Mouse (Mus musculus) kidney, adult 2 months (tissue): ENCODE measurements around the gene Vps26a. TPM values are rescaled to one million over a fixed set of nuclear protein-coding genes. Genes with fewer than 3 reads are reported as not detected.
A peak's percentile ranks its signal among the peaks of the same experiment; 100 is the strongest.
"Not testable (repeated sequence)": the region's sequence is repeated elsewhere in the genome, so short reads cannot be mapped to it uniquely, and the experiment has no call there.

ENCODE experiments used
- DNase-seq: peaks from one replicate; pipeline ENCODE4 v3.0.0; 2021
- H3K27ac ChIP-seq: fragments of 200-500 bp; 2 replicates; pipeline ENCODE4 v1.5.1; 2012; ENCODE audit warnings: low read depth, low read length, control low read depth, inconsistent platforms; ENCODE audit not compliant: insufficient read depth
- H3K27me3 ChIP-seq: fragments of 200-500 bp; replicated peaks from 2 replicates; pipeline ENCODE4 v1.6.1; 2012; ENCODE audit warnings: mild to moderate bottlenecking, moderate library complexity, low read length, inconsistent platforms; ENCODE audit not compliant: control insufficient read depth, insufficient read depth
- H3K36me3 ChIP-seq: fragments of 200-500 bp; 2 replicates; pipeline ENCODE4 v1.6.1; 2012; ENCODE audit warnings: mild to moderate bottlenecking, moderate library complexity, low read length, inconsistent platforms; ENCODE audit not compliant: control insufficient read depth, insufficient read depth
- H3K4me1 ChIP-seq: fragments of 200-500 bp; 2 replicates; pipeline ENCODE4 v1.6.1; 2011; ENCODE audit warnings: low read length; ENCODE audit not compliant: control insufficient read depth, insufficient read depth
- H3K4me3 ChIP-seq: fragments of 200-500 bp; 2 replicates; pipeline ENCODE4 v1.5.1; 2011; ENCODE audit warnings: mild to moderate bottlenecking, low read depth, low read length, control low read depth; ENCODE audit not compliant: insufficient read depth
- CTCF ChIP-seq: fragments of 200-500 bp; conservative IDR thresholded peaks from 2 replicates; pipeline ENCODE4 v1.5.1; 2011; ENCODE audit warnings: low read depth, mild to moderate bottlenecking, control low read depth, low read length, moderate library complexity, mixed read lengths; ENCODE audit not compliant: insufficient read depth, insufficient read length
- POLR2A ChIP-seq: fragments of 200-500 bp; IDR thresholded peaks from one replicate; pipeline ENCODE4 v1.6.1; 2011; ENCODE audit warnings: low read depth, low read length, control low read depth
- WGBS: fragments of 180-500 bp; shearing (Covaris S2); methylation state at CpG from one replicate; pipeline ENCODE4 v1.1.7; 2018; 5-methylcytosine and 5-hydroxymethylcytosine counted together
- polyA plus RNA-seq: library from polyadenylated mRNA; depleted of rRNA; stranded (reverse); fragments of >200 nt; gene quantifications from 2 replicates; pipeline ENCODE4 v1.2.3, GENCODE M21; 2012

Vps26a gene
- polyA plus RNA-seq, 1 experiment: 24.5 TPM

GRCm38 (mm10) chr10:62500916-62501615 is 14.5 kb upstream of the Vps26a start:
- DNase-seq: no peak
- no peaks in the 10 kb centered on the region for H3K4me1 ChIP-seq
- H3K4me3 ChIP-seq: no peak overlapping the region
- 79% methylated on average over 9 of the region's 9 CpGs for WGBS
- 0 out of 2 replicates have a peak overlapping the region, but pooled peaks have one; percentile 2 for H3K27ac ChIP-seq
- no peak for TF ChIP-seq CTCF
- no peak for TF ChIP-seq POLR2A
- no peaks in the 10 kb centered on the region for H3K27me3 ChIP-seq
- no peaks in the 10 kb centered on the region for H3K36me3 ChIP-seq

GRCm38 (mm10) chr10:62500088-62500915 is 13.7 kb upstream of the Vps26a start:
- H3K4me1 ChIP-seq: no peaks in the 10 kb centered on the region
- no peaks in the 10 kb centered on the region for H3K36me3 ChIP-seq
- 0 out of 2 replicates have a peak overlapping the region, but pooled peaks have one; percentile 2 for H3K27ac ChIP-seq
- no peaks in the 10 kb centered on the region for H3K27me3 ChIP-seq
- TF ChIP-seq CTCF: peak; percentile 94
- no peak for TF ChIP-seq POLR2A
- DNase-seq: peak; percentile 78
- WGBS: 22% methylated on average over 15 of the region's 15 CpGs
- H3K4me3 ChIP-seq: no peak overlapping the region

- not testable (repeated sequence) for H3K4me3 ChIP-seq, H3K27me3 ChIP-seq, H3K27ac ChIP-seq
Measured at GRCm38 (mm10) chr10:62491681-62492080, 5.1 kb upstream of the Vps26a start.

GRCm38 (mm10) chr10:62488266-62488665 is 1.7 kb upstream of the Vps26a start:
- no peak overlapping the region for H3K27ac ChIP-seq
- H3K36me3 ChIP-seq: no peaks in the 10 kb centered on the region
- H3K27me3 ChIP-seq: no peaks in the 10 kb centered on the region
- TF ChIP-seq POLR2A (no peak), CTCF (peak; percentile 55)
- WGBS: 12% methylated on average over 1 of the region's 1 CpGs
- DNase-seq: peak; percentile 72
- H3K4me1 ChIP-seq: peaks cover 8% of the 10 kb centered on the region; the same call in 1 of the 2 replicates
- no peak overlapping the region for H3K4me3 ChIP-seq

More at GRCm38 (mm10) chr10:62491681-62492080, 5.1 kb upstream of the Vps26a start:
- H3K36me3 ChIP-seq, DNase-seq, H3K4me1 ChIP-seq: not testable (repeated sequence)
- WGBS: 88% methylated on average over 3 of the region's 3 CpGs

GRCm38 (mm10) chr10:62485878-62486582 is 575 bp downstream of the Vps26a start:
- peak overlapping the region; percentile 70 for H3K4me3 ChIP-seq
- under 1% methylated on average over 48 of the region's 48 CpGs for WGBS
- H3K4me1 ChIP-seq: peaks cover 9% of the 10 kb centered on the region; the same call in 1 of the 2 replicates
- no peaks in the 10 kb centered on the region for H3K27me3 ChIP-seq
- H3K36me3 ChIP-seq: no peaks in the 10 kb centered on the region
- H3K27ac ChIP-seq: peak overlapping the region; percentile 86
- no peak for TF ChIP-seq CTCF
- no peak for TF ChIP-seq POLR2A
- DNase-seq: no peak

GRCm38 (mm10) chr10:62481108-62481852 is 5.3 kb downstream of the Vps26a start:
- no peaks in the 10 kb centered on the region for H3K27me3 ChIP-seq
- WGBS: 56% methylated on average over 7 of the region's 7 CpGs
- H3K36me3 ChIP-seq: peaks cover 1% of the 10 kb centered on the region; the same call in 1 of the 2 replicates
- no peak overlapping the region for H3K4me3 ChIP-seq
- no peak for TF ChIP-seq POLR2A
- TF ChIP-seq CTCF: no peak
- H3K4me1 ChIP-seq: peaks cover 10% of the 10 kb centered on the region; the same call in 1 of the 2 replicates
- no peak for DNase-seq
- no peak overlapping the region for H3K27ac ChIP-seq
